Mouse (Mus musculus) megakaryocyte, embryonic 14.5 days (primary cell): ENCODE data around the gene Crip3.

ENCODE experiments used
- FLI1 ChIP-seq: IDR thresholded peaks from 2 replicates; pipeline ENCODE4 v1.6.1; 2012; ENCODE audit warnings: low read length, inconsistent platforms, mixed read lengths
- GATA1 ChIP-seq: IDR thresholded peaks from 3 replicates; pipeline ENCODE4 v1.6.1; 2012; ENCODE audit warnings: mixed read lengths, low read length, inconsistent platforms, borderline replicate concordance

DNA sequence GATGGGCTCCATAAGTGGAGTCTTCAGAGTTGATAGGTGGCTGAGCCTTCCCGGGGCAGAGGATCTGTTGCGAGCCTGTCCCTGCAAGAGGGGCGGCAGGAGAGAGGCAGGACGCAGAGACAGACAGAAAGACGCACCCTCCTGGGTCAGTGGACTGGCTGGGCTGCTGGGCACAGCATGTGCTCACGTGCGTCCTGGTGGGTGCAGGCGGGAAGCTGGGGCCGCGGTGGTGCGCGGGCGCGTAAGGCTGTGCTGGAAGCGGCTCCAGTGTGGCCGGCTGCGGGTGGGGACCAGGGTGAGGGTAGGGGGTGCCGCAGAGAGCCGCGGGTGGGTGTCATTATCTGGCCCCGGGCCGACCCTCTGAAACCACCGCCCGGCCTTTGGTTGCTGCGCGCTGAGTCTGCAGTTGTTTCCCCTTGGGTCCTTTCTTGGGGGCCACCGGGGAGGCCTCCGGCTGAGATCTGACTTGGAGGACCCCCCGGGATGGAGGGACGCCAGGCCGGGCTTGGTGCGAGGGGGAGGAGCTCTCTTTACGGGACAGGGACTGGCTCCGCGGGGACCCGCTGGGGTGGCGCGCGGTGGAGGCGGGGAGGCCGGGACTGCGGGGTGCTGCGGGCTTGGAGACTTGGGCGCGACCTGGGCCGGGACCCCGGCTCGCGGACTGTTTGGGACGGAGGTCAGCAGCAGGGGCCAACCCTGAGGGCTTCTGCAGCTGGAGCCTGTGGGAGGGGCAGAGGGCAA lies 16.3 kb downstream of the Crip3 start:
- no peak for TF ChIP-seq FLI1
- TF ChIP-seq GATA1: no peak
